Mouse (Mus musculus) intestine, embryonic 16.5 days (tissue): ENCODE measurements at regions not wholly inside any gene's neighbourhood (a gene's known extent, or its start where the extent isn't known, plus 50 kb on each side); places are given as distances from the start of the nearest gene placed in this dataset.

Experiments used
- ATAC-seq: fragments of 200-750 bp; cut with Nextera tagmentation; 2 replicates; pipeline ENCODE4 v1.8.0; 2017; ENCODE audit warnings: moderate TSS enrichment, moderate library complexity
- H3K27ac ChIP-seq: fragments of 300-500 bp; sonication (generic); 2 replicates; pipeline ENCODE4 v1.5.1; 2014; ENCODE audit warnings: mild to moderate bottlenecking, low read length
- H3K27me3 ChIP-seq: fragments of 300-500 bp; sonication (generic); replicated peaks from 2 replicates; pipeline ENCODE4 v1.6.1; 2014; ENCODE audit warnings: low read length, control low read depth, mixed read lengths; ENCODE audit not compliant: control insufficient read depth, insufficient read depth
- H3K36me3 ChIP-seq: fragments of 300-500 bp; sonication (generic); 2 replicates; pipeline ENCODE4 v1.6.1; 2014; ENCODE audit warnings: low read length, control low read depth; ENCODE audit not compliant: control insufficient read depth, insufficient read depth
- H3K4me1 ChIP-seq: fragments of 300-500 bp; sonication (generic); 2 replicates; pipeline ENCODE4 v1.6.1; 2014; ENCODE audit warnings: low read length, control low read depth, mixed read lengths; ENCODE audit not compliant: control insufficient read depth, insufficient read depth
- H3K4me2 ChIP-seq: fragments of 300-500 bp; sonication (generic); 2 replicates; pipeline ENCODE4 v1.6.1; 2014; ENCODE audit warnings: low read depth, low read length, control low read depth
- H3K4me3 ChIP-seq: fragments of 300-500 bp; sonication (generic); 2 replicates; pipeline ENCODE4 v1.5.1; 2014; ENCODE audit warnings: mild to moderate bottlenecking, low read length
- H3K9ac ChIP-seq: fragments of 300-500 bp; sonication (generic); 2 replicates; pipeline ENCODE4 v1.6.1; 2014; ENCODE audit warnings: low read depth, low read length
- H3K9me3 ChIP-seq: fragments of 300-500 bp; sonication (generic); 2 replicates; pipeline ENCODE4 v1.6.1; 2016; ENCODE audit warnings: low read length, control low read depth; ENCODE audit not compliant: control insufficient read depth
- WGBS: fragments of 180-500 bp; shearing (Covaris S2); extraction: QIAGEN DNeasy Blood & Tissue Kit; methylation state at CpG from one replicate; pipeline ENCODE4 v1.1.7; 2014; 5-methylcytosine and 5-hydroxymethylcytosine counted together

GRCm38 (mm10) chr6:100452097-100453002 is 165.1 kb upstream of the Rybp start:
- Histone ChIP-seq H3K4me2 (no peak overlapping the region), H3K4me3 (no peak overlapping the region), H3K27me3 (no peaks in the 10 kb centered on the region)

GRCm38 (mm10) chr6:100450108-100450507 is 162.8 kb upstream of the Rybp start:
- H3K4me3 ChIP-seq: no peak overlapping the region
- H3K27me3 ChIP-seq: no peaks in the 10 kb centered on the region
- H3K4me1 ChIP-seq: peaks cover 4% of the 10 kb centered on the region; the same call in 1 of the 2 replicates
- no peak overlapping the region for H3K4me2 ChIP-seq
- no peak overlapping the region for H3K9ac ChIP-seq
- no peak overlapping the region for H3K27ac ChIP-seq
- no peak for ATAC-seq
- H3K36me3 ChIP-seq: no peaks in the 10 kb centered on the region
- 95% methylated on average over 6 of the region's 6 CpGs for WGBS
- peaks cover 6% of the 10 kb centered on the region for H3K9me3 ChIP-seq

More at GRCm38 (mm10) chr6:100452097-100453002, 165.1 kb upstream of the Rybp start:
- WGBS: 51% methylated on average over 9 of the region's 9 CpGs
- Histone ChIP-seq H3K27ac (no peak overlapping the region), H3K36me3 (no peaks in the 10 kb centered on the region), H3K4me1 (peaks cover 2% of the 10 kb centered on the region; the same call in 1 of the 2 replicates), H3K9ac (no peak overlapping the region), H3K9me3 (peaks cover 6% of the 10 kb centered on the region)
- ATAC-seq: peak; percentile 94

- no peak for ATAC-seq
- Histone ChIP-seq H3K9ac (no peak overlapping the region), H3K9me3 (peaks cover 6% of the 10 kb centered on the region), H3K4me1 (peaks cover 4% of the 10 kb centered on the region; the same call in 1 of the 2 replicates), H3K4me3 (no peak overlapping the region), H3K4me2 (no peak overlapping the region), H3K36me3 (no peaks in the 10 kb centered on the region), H3K27ac (no peak overlapping the region), H3K27me3 (no peaks in the 10 kb centered on the region)
- WGBS: 97% methylated on average over 4 of the region's 4 CpGs
These were observed 161.8 kb upstream of the Rybp start for GRCm38 (mm10) chr6:100449087-100449486.

- WGBS: 9% methylated on average over 1 of the region's 1 CpGs
These were observed 159.9 kb upstream of the Rybp start for GRCm38 (mm10) chr6:100447211-100447610.

GRCm38 (mm10) chr6:100446804-100447203 is 159.5 kb upstream of the Rybp start:
- Histone ChIP-seq H3K4me2 (no peak overlapping the region), H3K9me3 (peaks cover 6% of the 10 kb centered on the region), H3K9ac (no peak overlapping the region), H3K27ac (no peak overlapping the region), H3K27me3 (no peaks in the 10 kb centered on the region), H3K4me3 (no peak overlapping the region), H3K36me3 (no peaks in the 10 kb centered on the region), H3K4me1 (peaks cover 4% of the 10 kb centered on the region; the same call in 1 of the 2 replicates)
- WGBS: 60% methylated on average over 4 of the region's 4 CpGs
- ATAC-seq: 0 out of 2 replicates have a peak, but pooled peaks have one; percentile 16

More at GRCm38 (mm10) chr6:100447211-100447610, 159.9 kb upstream of the Rybp start:
- no peaks in the 10 kb centered on the region for H3K36me3 ChIP-seq
- H3K9ac ChIP-seq: no peak overlapping the region
- H3K4me1 ChIP-seq: peaks cover 4% of the 10 kb centered on the region; the same call in 1 of the 2 replicates
- no peak overlapping the region for H3K4me2 ChIP-seq
- H3K4me3 ChIP-seq: no peak overlapping the region
- peak; percentile 77 for ATAC-seq
- H3K27me3 ChIP-seq: no peaks in the 10 kb centered on the region
- H3K9me3 ChIP-seq: peaks cover 6% of the 10 kb centered on the region
- no peak overlapping the region for H3K27ac ChIP-seq

GRCm38 (mm10) chr6:100439071-100439737 is 151.9 kb upstream of the Rybp start:
- Histone ChIP-seq H3K36me3 (no peaks in the 10 kb centered on the region), H3K27me3 (no peaks in the 10 kb centered on the region), H3K4me3 (peak overlapping the region; percentile 26), H3K27ac (no peak overlapping the region), H3K9ac (no peak overlapping the region; the same call in 1 of the 2 replicates), H3K4me1 (peaks cover 5% of the 10 kb centered on the region), H3K4me2 (peak overlapping the region; percentile 61), H3K9me3 (no peaks in the 10 kb centered on the region)
- WGBS: 15% methylated on average over 8 of the region's 8 CpGs
- ATAC-seq: no peak

- peaks cover 5% of the 10 kb centered on the region for H3K4me1 ChIP-seq
- WGBS: under 1% methylated on average over 13 of the region's 13 CpGs
- no peak overlapping the region for H3K27ac ChIP-seq
- no peak overlapping the region; the same call in 1 of the 2 replicates for H3K9ac ChIP-seq
- H3K4me3 ChIP-seq: peak overlapping the region; percentile 26
- peak; percentile 68; the same call in 1 of the 2 replicates for ATAC-seq
- no peaks in the 10 kb centered on the region for H3K9me3 ChIP-seq
- no peaks in the 10 kb centered on the region for H3K36me3 ChIP-seq
- no peaks in the 10 kb centered on the region for H3K27me3 ChIP-seq
- H3K4me2 ChIP-seq: peak overlapping the region; percentile 61
These were observed 151.3 kb upstream of the Rybp start for GRCm38 (mm10) chr6:100438511-100438991.

GRCm38 (mm10) chr6:100437980-100438379 is 150.7 kb upstream of the Rybp start:
- Histone ChIP-seq H3K27ac (no peak overlapping the region), H3K4me2 (0 out of 2 replicates have a peak overlapping the region, but pooled peaks have one; percentile 61), H3K4me3 (no peak overlapping the region), H3K9me3 (no peaks in the 10 kb centered on the region; the same call in 1 of the 2 replicates), H3K9ac (no peak overlapping the region), H3K4me1 (peaks cover 5% of the 10 kb centered on the region), H3K27me3 (no peaks in the 10 kb centered on the region), H3K36me3 (no peaks in the 10 kb centered on the region)
- 41% methylated on average over 5 of the region's 5 CpGs for WGBS
- no peak; the same call in 1 of the 2 replicates for ATAC-seq

GRCm38 (mm10) chr6:100436507-100436906 is 149.2 kb upstream of the Rybp start:
- Histone ChIP-seq H3K27ac (no peak overlapping the region), H3K9me3 (no peaks in the 10 kb centered on the region; the same call in 1 of the 2 replicates), H3K9ac (no peak overlapping the region), H3K27me3 (no peaks in the 10 kb centered on the region), H3K4me2 (no peak overlapping the region), H3K4me3 (no peak overlapping the region), H3K4me1 (peaks cover 9% of the 10 kb centered on the region), H3K36me3 (no peaks in the 10 kb centered on the region)
- no peak for ATAC-seq
- WGBS: 57% methylated on average over 2 of the region's 2 CpGs
